Mouse (Mus musculus): ENCODE measurements at regions not wholly inside any gene's neighbourhood (a gene's known extent, or its start where the extent isn't known, plus 50 kb on each side); places are given as distances from the start of the nearest gene placed in this dataset.

DNA sequence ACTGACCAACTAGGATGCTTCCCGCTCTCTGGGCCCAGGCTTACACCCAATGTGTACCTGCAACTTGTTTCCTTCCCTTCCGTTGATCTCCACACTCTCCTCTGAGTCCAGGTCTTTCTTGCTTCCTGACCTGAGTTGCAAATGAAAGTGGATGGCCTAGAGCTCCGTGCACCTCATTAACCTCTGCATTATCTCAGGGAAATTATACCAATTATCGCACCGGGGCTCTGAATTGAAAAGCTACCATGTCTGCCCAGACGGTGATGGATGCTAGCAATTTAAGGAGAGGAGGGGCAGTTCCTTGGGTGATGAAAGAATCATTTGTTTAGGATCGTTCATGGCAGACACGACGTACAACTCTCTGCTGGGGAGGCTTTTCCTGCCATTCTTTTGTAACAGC is 460.4 kb upstream of the Cdh11 start:
- H3K36me3 ChIP-seq (ENCODE audit: control insufficient read depth, insufficient read depth, low read length), result no peaks in the 10 kb centered on the region
- H3K27me3 ChIP-seq (ENCODE audit: control insufficient read depth, insufficient read depth, low read length), result no peaks in the 10 kb centered on the region
- no peaks in the 10 kb centered on the region for H3K4me1 ChIP-seq (ENCODE audit: control insufficient read depth, insufficient read depth, low read length)
- no peak overlapping the region for H3K4me3 ChIP-seq (ENCODE audit: insufficient read depth, low read depth, low read length)
- WGBS, result 70% methylated on average over 9 of the region's 9 CpGs
- DNase-seq (ENCODE audit: extremely low read depth, low read depth, low spot score), result no peak
- no peak overlapping the region for H3K9ac ChIP-seq (ENCODE audit: low read depth, low read length)
- H3K79me2 ChIP-seq (ENCODE audit: control insufficient read depth, insufficient read depth, low read length), result no peaks in the 10 kb centered on the region
- no peak overlapping the region for H3K27ac ChIP-seq (replicated peaks; ENCODE audit: insufficient read depth, low read depth, low read length)
- TF ChIP-seq POLR2A (IDR thresholded peaks at IDR 0.05; ENCODE audit: extremely low read depth, insufficient read depth, low read length), result no peak
- no peak for TF ChIP-seq CTCF (IDR thresholded peaks at IDR 0.05; ENCODE audit: low read depth, low read length)

DNA sequence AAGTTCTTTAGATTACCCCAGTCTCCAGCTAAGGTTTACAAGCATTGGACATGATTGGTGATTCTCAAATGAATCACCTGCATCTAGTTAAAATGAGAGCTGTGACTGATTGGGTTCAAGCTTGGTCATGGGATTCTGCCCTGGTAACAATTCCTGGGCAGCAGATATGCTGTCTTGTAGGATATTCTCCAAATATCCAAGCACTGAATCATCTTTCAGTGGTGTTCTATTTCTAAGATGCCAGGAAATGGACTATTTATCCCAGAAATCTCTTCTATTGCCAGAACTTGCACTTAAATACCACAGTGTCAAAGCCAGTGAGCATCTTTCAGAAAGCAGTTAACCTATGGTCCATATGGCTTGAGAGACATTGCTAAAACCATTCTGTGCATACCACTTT is 475.8 kb upstream of the Cdh11 start:
- H3K4me1 ChIP-seq (ENCODE audit: control insufficient read depth, insufficient read depth, low read length), result no peaks in the 10 kb centered on the region
- TF ChIP-seq POLR2A (IDR thresholded peaks at IDR 0.05; ENCODE audit: extremely low read depth, insufficient read depth, low read length) (no peak), CTCF (IDR thresholded peaks at IDR 0.05; ENCODE audit: low read depth, low read length) (no peak)
- no peaks in the 10 kb centered on the region for H3K79me2 ChIP-seq (ENCODE audit: control insufficient read depth, insufficient read depth, low read length)
- H3K36me3 ChIP-seq (ENCODE audit: control insufficient read depth, insufficient read depth, low read length), result no peaks in the 10 kb centered on the region
- no peak overlapping the region for H3K4me3 ChIP-seq (ENCODE audit: insufficient read depth, low read depth, low read length)
- no peaks in the 10 kb centered on the region for H3K27me3 ChIP-seq (ENCODE audit: control insufficient read depth, insufficient read depth, low read length)
- no peak for DNase-seq (ENCODE audit: extremely low read depth, low read depth, low spot score)
- H3K27ac ChIP-seq (replicated peaks; ENCODE audit: insufficient read depth, low read depth, low read length), result no peak overlapping the region
- no peak overlapping the region for H3K9ac ChIP-seq (ENCODE audit: low read depth, low read length)

DNA sequence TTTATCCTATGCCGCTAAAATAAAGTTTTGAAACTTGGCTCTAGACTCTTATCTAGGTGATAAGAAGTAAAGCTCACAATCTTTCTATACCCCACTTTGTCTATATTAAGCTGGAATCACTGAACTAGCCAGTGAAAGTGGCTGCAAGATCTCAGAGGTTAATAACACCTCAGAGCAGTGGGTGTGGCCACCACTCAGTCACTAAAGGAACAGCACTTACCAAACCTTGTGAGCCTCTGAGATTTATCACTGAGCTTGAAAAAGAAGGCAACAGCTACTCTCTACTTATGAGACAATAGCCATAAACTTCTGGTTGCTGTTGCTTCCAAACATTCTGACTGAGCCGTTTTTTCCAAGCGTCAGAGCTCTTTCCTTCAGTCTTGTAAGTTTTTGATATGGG is 484.6 kb upstream of the Cdh11 start:
- H3K27me3 ChIP-seq (ENCODE audit: control insufficient read depth, insufficient read depth, low read length), result no peaks in the 10 kb centered on the region
- H3K36me3 ChIP-seq (ENCODE audit: control insufficient read depth, insufficient read depth, low read length), result no peaks in the 10 kb centered on the region
- TF ChIP-seq POLR2A (IDR thresholded peaks at IDR 0.05; ENCODE audit: extremely low read depth, insufficient read depth, low read length) (no peak), CTCF (IDR thresholded peaks at IDR 0.05; ENCODE audit: low read depth, low read length) (no peak)
- H3K27ac ChIP-seq (replicated peaks; ENCODE audit: insufficient read depth, low read depth, low read length), result no peak overlapping the region
- no peaks in the 10 kb centered on the region for H3K79me2 ChIP-seq (ENCODE audit: control insufficient read depth, insufficient read depth, low read length)
- H3K4me3 ChIP-seq (ENCODE audit: insufficient read depth, low read depth, low read length), result no peak overlapping the region
- no peak overlapping the region for H3K9ac ChIP-seq (ENCODE audit: low read depth, low read length)
- WGBS, result 81% methylated on average over 3 of the region's 3 CpGs
- DNase-seq (ENCODE audit: extremely low read depth, low read depth, low spot score), result no peak
- no peaks in the 10 kb centered on the region for H3K4me1 ChIP-seq (ENCODE audit: control insufficient read depth, insufficient read depth, low read length)

DNA sequence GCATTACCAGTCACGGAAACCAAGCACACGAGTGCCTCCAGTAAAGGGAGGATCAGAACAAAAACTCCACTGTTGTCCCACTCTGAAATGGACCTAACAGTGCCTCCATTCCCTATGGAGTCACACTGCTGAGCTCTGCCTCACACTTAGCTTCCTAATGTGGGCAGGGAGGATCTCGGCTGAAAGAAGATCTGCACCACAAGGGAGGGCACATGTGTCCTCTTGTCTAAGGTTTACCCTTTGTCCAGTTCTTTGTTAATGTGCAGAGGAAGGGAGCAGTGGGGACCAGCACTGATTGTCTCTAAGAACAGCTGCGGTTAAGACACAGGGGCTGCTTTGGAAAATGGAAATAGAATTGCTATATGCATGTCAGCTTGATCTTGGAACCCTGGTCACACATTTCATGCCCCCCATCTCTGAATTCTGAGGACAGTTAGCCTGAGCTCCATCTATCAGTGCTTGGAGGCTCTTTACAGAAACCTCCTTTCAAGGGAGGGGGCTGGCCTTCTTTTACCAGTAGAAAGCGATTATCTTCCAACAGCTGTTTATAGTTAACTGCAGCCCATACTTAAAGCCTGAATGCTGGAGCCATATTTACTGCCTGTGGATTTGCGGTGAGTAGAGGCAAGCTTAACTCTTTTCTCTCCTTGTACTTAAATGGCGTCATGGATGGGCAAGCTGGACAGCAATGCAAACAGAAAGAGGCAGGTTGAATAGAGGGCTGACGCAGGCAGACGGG is 485.5 kb upstream of the Cdh11 start:
- Histone ChIP-seq H3K27me3 (ENCODE audit: control insufficient read depth, insufficient read depth, low read length) (no peaks in the 10 kb centered on the region), H3K27ac (replicated peaks; ENCODE audit: insufficient read depth, low read depth, low read length) (no peak overlapping the region), H3K9ac (ENCODE audit: low read depth, low read length) (no peak overlapping the region), H3K36me3 (ENCODE audit: control insufficient read depth, insufficient read depth, low read length) (no peaks in the 10 kb centered on the region), H3K4me3 (ENCODE audit: insufficient read depth, low read depth, low read length) (no peak overlapping the region), H3K4me1 (ENCODE audit: control insufficient read depth, insufficient read depth, low read length) (no peaks in the 10 kb centered on the region), H3K79me2 (ENCODE audit: control insufficient read depth, insufficient read depth, low read length) (no peaks in the 10 kb centered on the region)
- 79% methylated on average over 9 of the region's 9 CpGs for WGBS
- TF ChIP-seq CTCF (IDR thresholded peaks at IDR 0.05; ENCODE audit: low read depth, low read length) (no peak), POLR2A (IDR thresholded peaks at IDR 0.05; ENCODE audit: extremely low read depth, insufficient read depth, low read length) (no peak)
- no peak for DNase-seq (ENCODE audit: extremely low read depth, low read depth, low spot score)

DNA sequence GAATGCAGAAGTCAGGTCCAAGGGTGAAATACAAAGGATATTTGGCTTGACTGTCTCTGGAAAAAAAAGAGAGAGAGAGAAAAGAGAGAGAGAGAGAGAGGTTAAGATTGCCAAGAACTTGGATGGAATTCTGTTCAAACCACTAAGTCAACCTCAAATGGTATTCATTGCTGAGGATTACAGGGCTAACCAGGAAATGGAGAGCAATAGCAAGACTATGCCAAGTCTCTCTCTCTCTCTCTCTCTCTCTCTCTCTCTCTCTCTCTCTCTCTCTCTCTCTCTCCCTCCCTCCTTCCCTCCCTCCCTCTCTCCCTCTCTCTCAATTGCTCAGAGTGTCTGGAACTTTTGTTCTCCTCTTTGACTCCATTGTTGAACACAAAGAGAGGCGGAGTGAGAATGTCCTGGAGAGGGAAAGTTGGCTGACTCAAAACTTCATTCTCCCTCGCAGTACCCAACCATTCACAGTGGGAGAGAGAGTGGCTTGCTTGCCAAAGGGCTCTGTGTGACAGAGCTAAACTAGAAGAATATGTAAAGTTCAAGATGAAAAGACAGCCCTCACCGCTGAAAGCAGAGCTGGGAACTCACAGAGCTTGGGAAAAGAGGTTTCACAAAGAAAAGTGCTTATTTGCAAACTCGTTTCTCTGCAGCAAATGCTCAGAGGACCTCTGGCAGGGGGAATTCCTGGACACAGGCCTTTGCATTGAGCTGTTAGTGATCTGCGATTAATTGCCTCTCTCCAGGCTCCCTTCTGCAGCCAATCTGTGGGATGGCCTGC is 487.1 kb upstream of the Cdh11 start:
- Histone ChIP-seq H3K27me3 (ENCODE audit: control insufficient read depth, insufficient read depth, low read length) (no peaks in the 10 kb centered on the region), H3K27ac (replicated peaks; ENCODE audit: insufficient read depth, low read depth, low read length) (no peak overlapping the region), H3K4me3 (ENCODE audit: insufficient read depth, low read depth, low read length) (no peak overlapping the region), H3K79me2 (ENCODE audit: control insufficient read depth, insufficient read depth, low read length) (no peaks in the 10 kb centered on the region), H3K4me1 (ENCODE audit: control insufficient read depth, insufficient read depth, low read length) (no peaks in the 10 kb centered on the region), H3K9ac (ENCODE audit: low read depth, low read length) (no peak overlapping the region), H3K36me3 (ENCODE audit: control insufficient read depth, insufficient read depth, low read length) (no peaks in the 10 kb centered on the region)
- DNase-seq (ENCODE audit: extremely low read depth, low read depth, low spot score), result no peak
- 36% methylated on average over 5 of the region's 5 CpGs for WGBS
- TF ChIP-seq CTCF (IDR thresholded peaks at IDR 0.05; ENCODE audit: low read depth, low read length) (no peak), POLR2A (IDR thresholded peaks at IDR 0.05; ENCODE audit: extremely low read depth, insufficient read depth, low read length) (no peak)

DNA sequence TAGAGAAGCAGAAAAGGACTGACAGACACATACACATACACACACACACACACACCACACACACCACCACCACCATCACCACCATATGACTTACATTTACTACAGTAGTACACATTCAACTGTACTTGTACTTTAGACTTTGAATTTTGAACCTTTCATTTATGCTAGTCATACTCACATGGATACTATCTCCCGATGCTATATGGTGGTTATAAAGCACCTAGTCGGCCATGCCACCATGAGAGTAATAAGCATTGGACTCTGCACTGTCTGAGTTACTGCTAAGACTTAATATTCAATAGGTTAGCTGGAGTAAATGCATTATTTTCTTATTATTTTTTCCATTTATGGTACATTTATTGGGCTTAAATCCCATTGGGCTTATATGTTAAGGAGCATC is 488.0 kb upstream of the Cdh11 start:
- no peak for DNase-seq (ENCODE audit: extremely low read depth, low read depth, low spot score)
- no peak for TF ChIP-seq POLR2A (IDR thresholded peaks at IDR 0.05; ENCODE audit: extremely low read depth, insufficient read depth, low read length)
- no peak for TF ChIP-seq CTCF (IDR thresholded peaks at IDR 0.05; ENCODE audit: low read depth, low read length)
- WGBS, result 84% methylated on average over 2 of the region's 2 CpGs
- no peaks in the 10 kb centered on the region for H3K79me2 ChIP-seq (ENCODE audit: control insufficient read depth, insufficient read depth, low read length)
- H3K27me3 ChIP-seq (ENCODE audit: control insufficient read depth, insufficient read depth, low read length), result no peaks in the 10 kb centered on the region
- no peak overlapping the region for H3K27ac ChIP-seq (replicated peaks; ENCODE audit: insufficient read depth, low read depth, low read length)
- H3K36me3 ChIP-seq (ENCODE audit: control insufficient read depth, insufficient read depth, low read length), result no peaks in the 10 kb centered on the region
- no peak overlapping the region for H3K4me3 ChIP-seq (ENCODE audit: insufficient read depth, low read depth, low read length)
- no peak overlapping the region for H3K9ac ChIP-seq (ENCODE audit: low read depth, low read length)
- no peaks in the 10 kb centered on the region for H3K4me1 ChIP-seq (ENCODE audit: control insufficient read depth, insufficient read depth, low read length)
